Mouse (Mus musculus): Measurements from ENCODE around the gene Atg7.

The Atg7 gene

GRCm38 (mm10) chr6:114737931-114738759 lies 95.2 kb downstream of the Atg7 start:
- peak; percentile 15 for DNase-seq

- no peak for DNase-seq
Measured at GRCm38 (mm10) chr6:114738760-114739112, 95.8 kb downstream of the Atg7 start.

- no peak for DNase-seq
Measured at GRCm38 (mm10) chr6:114742209-114743003, 99.5 kb downstream of the Atg7 start.

- no peak for DNase-seq
Measured at GRCm38 (mm10) chr6:114743126-114743525, 100.2 kb downstream of the Atg7 start.

- DNase-seq = no peak
Measured at GRCm38 (mm10) chr6:114743845-114744244, 100.9 kb downstream of the Atg7 start.

DNA sequence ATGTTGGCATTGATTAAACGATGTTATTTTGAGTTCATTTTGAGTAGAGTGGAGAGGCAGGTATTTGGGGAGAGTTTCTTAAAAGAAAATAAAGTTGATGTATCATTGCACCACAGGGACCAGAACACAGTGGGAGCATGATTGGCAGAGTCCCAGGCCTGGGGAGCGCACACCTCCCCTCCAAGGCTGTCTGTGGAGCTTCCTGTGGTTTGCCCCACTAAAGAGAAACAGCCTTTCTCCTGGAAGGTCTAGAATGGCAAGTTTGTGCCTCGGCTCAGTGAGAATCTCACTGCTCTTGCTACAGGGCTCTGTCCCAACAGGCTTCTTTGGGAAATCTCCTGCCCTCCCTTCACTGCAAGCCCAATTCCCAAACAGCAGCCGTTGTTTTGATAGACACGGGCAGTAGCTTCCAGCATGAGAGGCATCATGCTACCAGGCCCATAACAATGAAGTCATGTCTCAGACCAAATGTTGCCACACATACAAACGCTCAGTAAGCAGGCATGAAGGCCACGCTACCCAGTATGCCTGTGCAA lies 103.6 kb downstream of the Atg7 start:
- DNase-seq = no peak

DNA sequence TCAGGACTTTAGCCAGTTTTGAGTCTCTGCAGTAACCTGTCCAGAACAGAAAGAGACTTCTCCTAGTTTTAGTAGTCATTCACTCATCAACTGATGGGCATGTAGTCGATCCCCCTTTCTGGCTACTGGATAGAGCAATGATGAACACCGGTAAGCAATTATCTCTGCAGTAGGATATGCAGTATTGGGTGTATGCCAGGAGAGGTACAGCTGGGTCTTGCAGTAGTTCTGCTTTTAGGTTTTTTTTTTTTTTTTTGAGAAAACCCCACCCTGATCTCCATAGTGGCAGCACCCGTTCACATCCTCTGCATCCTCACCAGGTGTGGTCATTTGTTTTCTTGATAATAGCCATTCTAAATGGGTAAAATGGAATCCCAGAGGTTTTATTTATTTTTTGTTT lies 105.5 kb downstream of the Atg7 start:
- no peak for DNase-seq

GRCm38 (mm10) chr6:114748882-114749281 lies 106.0 kb downstream of the Atg7 start:
- no peak for DNase-seq

- DNase-seq = no peak
Measured at GRCm38 (mm10) chr6:114758795-114759194, 115.9 kb downstream of the Atg7 start.

DNA sequence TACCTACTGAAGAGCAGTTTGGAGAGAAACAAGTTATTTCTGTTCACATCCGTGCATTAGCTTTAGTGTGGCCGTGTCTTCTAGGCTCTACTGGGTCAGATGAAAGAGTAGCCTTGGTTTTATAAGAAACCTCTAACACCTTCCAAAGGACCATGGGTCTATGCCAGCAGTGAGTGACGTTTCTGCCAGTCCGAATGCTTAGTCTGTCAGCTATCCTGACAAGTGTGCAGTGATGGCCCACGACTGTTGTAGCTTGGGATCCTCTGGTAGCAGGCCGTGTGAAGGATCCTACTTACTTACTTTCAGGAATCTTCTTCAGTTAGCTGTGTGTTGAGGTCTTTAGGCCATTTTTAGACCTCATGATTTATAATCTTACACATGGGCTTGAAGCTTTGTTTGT lies 123.4 kb downstream of the Atg7 start:
- DNase-seq = no peak

DNA sequence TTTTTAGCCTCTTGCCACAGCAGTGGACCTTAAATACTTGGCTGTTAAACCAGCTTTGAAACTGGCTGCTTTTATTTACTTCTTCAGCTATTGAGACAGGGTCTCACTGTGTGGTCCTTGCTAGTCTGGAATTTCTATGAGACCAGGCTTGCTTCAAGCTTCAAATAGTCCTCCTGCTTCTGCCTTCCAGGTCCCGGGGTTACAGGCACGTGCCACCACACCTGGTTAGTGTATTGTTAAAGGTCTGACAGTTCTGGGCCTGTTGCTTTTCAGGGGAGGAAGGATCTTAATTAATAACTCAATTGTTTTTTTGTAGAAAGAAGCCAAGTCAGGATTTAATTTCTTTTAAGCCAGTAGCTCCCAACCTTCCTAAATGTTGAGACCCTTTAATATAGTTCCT lies 124.8 kb downstream of the Atg7 start:
- DNase-seq = no peak

- DNase-seq = no peak
Measured at GRCm38 (mm10) chr6:114770337-114770736, 127.4 kb downstream of the Atg7 start.

DNA sequence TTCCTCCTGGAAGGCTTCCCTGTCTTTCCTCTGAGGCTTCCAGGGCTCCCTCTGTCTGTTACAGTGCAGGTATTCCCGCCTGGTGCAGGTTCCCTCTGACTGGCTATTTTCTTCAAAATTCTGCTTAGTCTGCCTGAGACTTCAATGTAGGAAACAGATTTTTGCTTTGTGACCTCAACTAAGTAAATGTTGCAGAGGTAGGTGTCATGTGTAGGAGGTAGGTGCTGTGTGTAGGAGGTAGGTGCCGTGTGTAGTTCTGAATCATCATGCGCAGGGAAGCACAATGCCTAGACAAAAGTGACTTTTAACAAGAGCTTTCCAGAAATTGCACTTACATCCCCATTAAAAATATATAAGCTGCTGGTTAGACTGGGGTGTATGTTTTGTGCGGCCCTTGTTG lies 128.6 kb downstream of the Atg7 start:
- no peak for DNase-seq

- no peak for DNase-seq
Measured at GRCm38 (mm10) chr6:114775210-114775609, 132.3 kb downstream of the Atg7 start.

DNA sequence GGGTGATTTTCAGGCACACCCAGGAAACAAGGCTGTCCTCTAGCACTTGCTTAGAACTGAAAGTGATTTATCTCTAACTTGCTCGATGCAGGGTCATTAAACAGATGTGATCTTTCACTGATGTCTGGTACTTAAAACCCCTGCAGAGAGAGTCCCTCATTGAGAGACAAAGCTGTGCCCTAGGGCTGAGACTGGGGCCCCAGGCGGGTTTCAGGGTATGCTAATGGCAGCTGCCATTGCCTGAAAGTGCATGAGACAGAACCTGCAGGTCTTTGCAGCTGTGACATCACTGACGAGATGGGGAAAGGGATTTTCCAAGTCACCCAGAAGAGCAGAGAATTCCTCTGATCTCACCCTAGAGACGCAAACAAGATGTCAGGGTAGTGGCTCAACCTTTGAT lies 135.0 kb downstream of the Atg7 start:
- DNase-seq = no peak

GRCm38 (mm10) chr6:114778650-114779049 lies 135.8 kb downstream of the Atg7 start:
- DNase-seq = no peak

DNA sequence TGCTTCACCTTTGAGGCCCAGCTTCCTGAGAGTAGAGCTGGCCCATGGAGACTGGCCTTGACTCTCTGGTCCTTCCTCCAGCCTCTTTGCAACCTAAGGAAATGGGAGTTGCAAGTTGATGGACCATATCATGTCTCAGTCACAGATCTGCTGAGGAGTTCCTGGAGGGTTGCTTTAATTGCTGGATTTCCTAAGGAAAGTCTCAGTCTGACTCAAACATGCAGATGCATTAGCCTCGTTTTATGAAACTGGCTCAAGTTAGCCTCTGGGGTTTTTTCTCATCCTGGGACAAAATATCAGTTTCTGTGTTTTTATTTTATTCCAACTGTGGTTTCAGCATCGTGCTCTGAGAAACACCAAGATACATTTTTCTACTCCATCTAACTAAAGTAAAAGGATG lies 137.7 kb downstream of the Atg7 start:
- no peak for DNase-seq

DNA sequence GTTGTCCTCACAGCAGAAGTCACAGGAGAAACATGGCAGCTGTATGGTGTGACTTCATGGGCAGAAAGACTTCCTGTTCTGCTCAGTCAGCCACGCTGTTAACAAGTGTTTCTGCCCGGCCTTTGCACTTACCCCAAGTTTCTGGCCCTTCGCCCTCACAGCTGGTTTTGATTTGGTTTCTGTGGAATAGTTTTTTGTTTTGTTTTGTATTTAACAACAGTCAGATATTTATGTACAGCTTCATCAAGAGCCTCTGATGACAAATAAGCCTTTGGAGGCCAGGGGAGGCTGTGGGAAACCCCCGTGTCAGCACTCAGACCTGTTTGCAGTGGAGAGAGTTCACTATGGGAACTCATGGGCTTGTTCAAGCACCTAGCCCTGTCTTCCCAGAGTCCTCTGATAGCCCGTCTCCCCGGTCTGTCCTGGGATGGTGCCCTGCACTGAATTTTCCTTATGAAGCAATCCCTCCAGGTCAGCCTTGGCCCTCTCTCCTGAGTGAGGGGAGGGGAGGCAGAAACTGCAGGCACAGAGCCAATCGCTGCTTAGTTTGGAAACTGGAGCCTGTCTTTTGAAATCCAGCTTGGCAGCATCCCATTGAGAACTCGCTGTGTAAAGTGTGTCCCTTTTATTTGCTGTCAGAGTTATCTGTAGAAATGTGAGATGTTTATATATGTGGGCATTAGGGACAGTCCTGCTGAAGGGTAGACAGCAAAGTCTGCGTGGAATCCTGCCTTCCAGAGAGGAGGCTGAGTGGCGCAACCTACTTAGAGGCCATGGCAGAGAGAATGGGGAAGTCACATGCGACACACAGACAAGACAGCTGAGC lies 138.7 kb downstream of the Atg7 start:
- DNase-seq = peak; percentile 17

DNA sequence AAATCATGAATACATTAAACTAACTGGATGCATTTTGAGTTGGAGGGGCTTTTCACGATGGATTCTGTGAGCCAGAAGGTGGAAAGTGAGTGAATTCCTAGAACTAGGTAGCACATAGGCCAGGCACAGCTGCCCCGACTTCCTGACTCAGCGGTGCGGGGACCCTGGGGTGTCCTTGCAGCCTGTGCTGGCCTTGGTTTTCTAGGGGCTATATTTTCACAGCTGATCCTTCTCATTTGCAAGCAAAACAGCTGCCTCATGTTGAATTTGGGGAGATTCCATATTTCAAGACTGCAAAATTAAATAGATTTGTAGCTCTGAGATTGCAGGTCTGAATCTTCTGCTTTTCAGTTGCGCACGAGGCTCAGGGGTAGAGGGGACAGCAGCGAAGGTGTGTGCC lies 139.6 kb downstream of the Atg7 start:
- no peak for DNase-seq

DNA sequence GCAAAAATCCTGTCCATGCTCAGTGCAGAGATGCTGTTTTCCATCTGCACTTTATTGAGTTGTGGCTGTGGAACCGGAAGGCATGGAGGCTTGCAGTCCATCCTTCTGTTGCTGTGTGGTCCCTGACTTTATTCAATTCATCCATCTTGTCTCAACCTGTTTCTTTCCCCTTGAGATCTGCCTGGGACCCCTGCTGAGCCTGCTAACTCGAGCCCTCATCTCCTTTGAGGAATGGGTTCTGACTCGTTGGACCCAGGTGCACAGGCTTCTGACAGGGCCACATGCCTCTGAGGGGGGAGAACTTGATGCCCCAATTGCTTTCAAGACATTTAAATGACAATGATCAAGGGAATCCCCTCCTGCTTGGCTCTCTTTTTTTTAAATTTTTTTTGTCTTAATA lies 143.6 kb downstream of the Atg7 start:
- no peak for DNase-seq

DNA sequence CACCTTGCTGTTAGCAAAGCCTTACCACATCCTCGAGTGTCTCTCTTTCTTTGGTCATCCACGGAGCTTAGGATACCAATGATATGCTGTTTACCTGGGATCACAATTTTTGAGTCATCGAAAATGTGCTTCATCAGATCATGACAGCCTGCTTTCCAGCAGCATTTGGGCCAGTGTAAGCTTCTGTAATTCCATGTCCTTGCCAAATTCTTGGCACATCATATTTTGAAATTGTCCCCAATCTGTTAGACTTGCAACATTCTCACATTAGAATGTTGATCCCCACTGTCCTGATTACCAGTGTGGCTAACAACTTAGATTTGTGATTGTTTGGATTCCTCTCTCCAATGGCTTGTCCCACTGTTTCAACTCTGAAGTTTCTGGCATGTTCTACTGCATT lies 144.7 kb downstream of the Atg7 start:
- no peak for DNase-seq

DNA sequence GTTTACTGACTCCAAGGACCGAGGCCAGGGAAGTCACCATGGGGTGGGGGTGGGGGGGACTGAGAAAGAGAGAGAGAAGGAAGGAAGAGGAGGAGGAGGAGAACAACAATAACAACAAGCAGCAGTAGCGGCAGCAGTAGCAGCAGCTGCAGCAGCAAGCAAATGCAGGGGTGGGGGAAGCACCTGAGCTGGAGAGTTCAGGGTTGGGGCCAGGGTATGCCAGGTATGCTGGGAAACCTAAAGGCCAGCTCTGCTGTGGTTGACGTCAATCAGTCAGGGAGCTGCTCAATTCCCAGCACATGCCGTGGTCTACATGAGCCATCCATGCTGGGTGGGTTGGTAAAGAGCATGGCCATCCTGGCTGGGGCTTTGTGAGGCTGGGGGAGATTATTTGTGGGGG lies 145.8 kb downstream of the Atg7 start:
- DNase-seq = no peak

GRCm38 (mm10) chr6:114790084-114790483 lies 147.2 kb downstream of the Atg7 start:
- no peak for DNase-seq
